Mouse (Mus musculus) central nervous system, embryonic 18 days (tissue): ENCODE results near the gene Sfxn1. TPM values are rescaled to one million over a fixed set of nuclear protein-coding genes. Genes with fewer than 3 reads are reported as not detected.

ENCODE experiments used
- polyA plus RNA-seq: library from polyadenylated mRNA; depleted of rRNA; stranded (reverse); fragments of >200 nt; gene quantifications from 2 replicates; pipeline ENCODE4 v1.2.3, GENCODE M21; 2012; rRNA removed

The Sfxn1 gene
- polyA plus RNA-seq: 61.6 and 62.6 TPM in 2 replicates

GRCm38 (mm10) chr13:54071606-54072331 lies at the start of gene Sfxn1:
Sfxn1 (plus strand) TSS chr13:54071869.

GRCm38 (mm10) chr13:54055448-54055861 lies 16.2 kb upstream of the Sfxn1 start, which contains the start of gene Drd1:
Drd1 (minus strand) TSS chr13:54055705.

Other genes with a start within 250 kb of the Sfxn1 start
- gene Drd1, start 16.2 kb upstream of the Sfxn1 start, polyA plus RNA-seq: 5.1 and 7.2 TPM in 2 replicates
- gene Hrh2, start 120.3 kb downstream of the Sfxn1 start, polyA plus RNA-seq: 2.2 and 2.5 TPM in 2 replicates